Mouse (Mus musculus) embryonic fibroblast, embryonic 13.5 days (primary cell): ENCODE measurements around the gene Pnlip.

Source experiments
- CTCF ChIP-seq: IDR thresholded peaks from 2 replicates; pipeline ENCODE4 v1.5.1; 2011; ENCODE audit warnings: mild to moderate bottlenecking, control low read depth, low read length, moderate library complexity, borderline replicate concordance; ENCODE audit not compliant: insufficient read depth
- POLR2A ChIP-seq: IDR thresholded peaks from 2 replicates; pipeline ENCODE4 v1.6.1; 2011; ENCODE audit warnings: low read depth, mild to moderate bottlenecking, control low read depth, low read length, moderate library complexity

- TF ChIP-seq POLR2A (no peak), CTCF (no peak)
Observed at GRCm38 (mm10) chr19:58696235-58696634, 43.9 kb downstream of the Pnlip start.
